Mouse (Mus musculus): ENCODE results near the gene Rpl36. TPM values are rescaled to one million over a fixed set of nuclear protein-coding genes. Genes with fewer than 3 reads are reported as not detected.
A peak's percentile ranks its signal among the peaks of the same experiment; 100 is the strongest.

Rpl36 gene
- polyA plus RNA-seq, 1 experiment from 2014 or later, result 1,422 TPM

GRCm38 (mm10) chr17:56604422-56604821 is 8.8 kb upstream of the Rpl36 start:
- no peak for ATAC-seq
- Histone ChIP-seq H3K9me3 (ENCODE audit: control insufficient read depth) (no peaks in the 10 kb centered on the region), H3K27ac (ENCODE audit: low read depth, low read length) (no peak overlapping the region), H3K27me3 (replicated peaks; ENCODE audit: control insufficient read depth, insufficient read depth, low read length) (no peaks in the 10 kb centered on the region), H3K36me3 (ENCODE audit: control insufficient read depth, insufficient read depth) (peaks cover 82% of the 10 kb centered on the region), H3K4me3 (ENCODE audit: low read depth, low read length) (no peak overlapping the region), H3K9ac (ENCODE audit: low read depth, low read length) (no peak overlapping the region), H3K4me1 (replicated peaks; ENCODE audit: control insufficient read depth, insufficient read depth, low read length) (no peaks in the 10 kb centered on the region), H3K4me2 (replicated peaks; ENCODE audit: low read depth) (no peak overlapping the region)
- no peak for TF ChIP-seq CTCF (IDR thresholded peaks at IDR 0.05; ENCODE audit: low read depth)
- 89% methylated on average over 3 of the region's 3 CpGs for WGBS

GRCm38 (mm10) chr17:56605431-56605830 is 7.8 kb upstream of the Rpl36 start:
- peaks cover 72% of the 10 kb centered on the region for H3K36me3 ChIP-seq (ENCODE audit: control insufficient read depth, insufficient read depth)
- 82% methylated on average over 9 of the region's 9 CpGs for WGBS

GRCm38 (mm10) chr17:56607521-56608062 is 5.6 kb upstream of the Rpl36 start:
- Histone ChIP-seq H3K27me3 (replicated peaks; ENCODE audit: control insufficient read depth, insufficient read depth, low read length) (no peaks in the 10 kb centered on the region), H3K9me3 (ENCODE audit: control insufficient read depth) (no peaks in the 10 kb centered on the region), H3K4me2 (replicated peaks; ENCODE audit: low read depth) (no peak overlapping the region), H3K36me3 (ENCODE audit: control insufficient read depth, insufficient read depth) (peaks cover 50% of the 10 kb centered on the region), H3K9ac (ENCODE audit: low read depth, low read length) (no peak overlapping the region), H3K27ac (ENCODE audit: low read depth, low read length) (no peak overlapping the region), H3K4me1 (replicated peaks; ENCODE audit: control insufficient read depth, insufficient read depth, low read length) (0 out of 2 replicates have a peak, but pooled peaks cover 4% of the 10 kb centered on the region), H3K4me3 (ENCODE audit: low read depth, low read length) (no peak overlapping the region)
- WGBS, result 68% methylated on average over 3 of the region's 3 CpGs
- no peak for ATAC-seq
- TF ChIP-seq CTCF (IDR thresholded peaks at IDR 0.05; ENCODE audit: low read depth), result no peak

More at GRCm38 (mm10) chr17:56605431-56605830, 7.8 kb upstream of the Rpl36 start:
- 0 out of 2 replicates have a peak, but pooled peaks have one; percentile 3 for TF ChIP-seq CTCF (IDR thresholded peaks at IDR 0.05; ENCODE audit: low read depth)
- H3K4me3 ChIP-seq (ENCODE audit: low read depth, low read length), result no peak overlapping the region
- no peak overlapping the region for H3K27ac ChIP-seq (ENCODE audit: low read depth, low read length)
- H3K4me2 ChIP-seq (replicated peaks; ENCODE audit: low read depth), result no peak overlapping the region
- no peaks in the 10 kb centered on the region for H3K9me3 ChIP-seq (ENCODE audit: control insufficient read depth)
- no peak for ATAC-seq
- no peaks in the 10 kb centered on the region for H3K27me3 ChIP-seq (replicated peaks; ENCODE audit: control insufficient read depth, insufficient read depth, low read length)
- 0 out of 2 replicates have a peak, but pooled peaks cover 3% of the 10 kb centered on the region for H3K4me1 ChIP-seq (replicated peaks; ENCODE audit: control insufficient read depth, insufficient read depth, low read length)
- H3K9ac ChIP-seq (ENCODE audit: low read depth, low read length), result no peak overlapping the region

DNA sequence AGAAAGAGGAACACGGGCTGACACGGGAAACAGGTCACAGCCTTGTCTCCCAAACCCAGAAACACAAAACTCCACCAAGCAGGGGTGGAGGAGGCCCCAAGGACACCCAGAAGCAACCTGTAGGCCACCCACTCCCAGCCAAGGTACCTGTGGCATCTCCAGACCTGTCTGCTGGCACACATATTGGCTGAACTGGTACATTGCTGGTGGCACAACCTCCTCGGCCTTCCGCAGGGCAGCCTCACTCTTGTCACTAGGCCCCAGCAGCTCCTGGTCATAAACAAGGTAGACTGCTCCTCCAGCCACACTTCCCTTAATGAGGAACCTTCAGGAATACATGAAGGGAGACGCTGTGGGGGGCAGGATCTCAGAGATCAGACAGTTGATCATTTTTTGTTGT is 4.5 kb upstream of the Rpl36 start:
- Histone ChIP-seq H3K4me1 (replicated peaks; ENCODE audit: control insufficient read depth, insufficient read depth, low read length) (0 out of 2 replicates have a peak, but pooled peaks cover 4% of the 10 kb centered on the region), H3K9me3 (ENCODE audit: control insufficient read depth) (no peaks in the 10 kb centered on the region), H3K9ac (ENCODE audit: low read depth, low read length) (peak overlapping the region; percentile 63), H3K27ac (ENCODE audit: low read depth, low read length) (peak overlapping the region; percentile 60), H3K4me3 (ENCODE audit: low read depth, low read length) (peak overlapping the region; percentile 50), H3K27me3 (replicated peaks; ENCODE audit: control insufficient read depth, insufficient read depth, low read length) (no peaks in the 10 kb centered on the region), H3K36me3 (ENCODE audit: control insufficient read depth, insufficient read depth) (peaks cover 39% of the 10 kb centered on the region), H3K4me2 (replicated peaks; ENCODE audit: low read depth) (peak overlapping the region; percentile 83)
- ATAC-seq, result no peak
- TF ChIP-seq CTCF (IDR thresholded peaks at IDR 0.05; ENCODE audit: low read depth), result no peak
- 26% methylated on average over 5 of the region's 5 CpGs for WGBS

GRCm38 (mm10) chr17:56609452-56610171 is 3.6 kb upstream of the Rpl36 start, which contains the start of gene 2410015M20Rik:
Gene 2410015M20Rik, minus strand, starts transcription at chr17:56609771.
- WGBS, result under 1% methylated on average over 44 of the region's 44 CpGs
- ATAC-seq, result peak; percentile 84
- H3K27me3 ChIP-seq (replicated peaks; ENCODE audit: control insufficient read depth, insufficient read depth, low read length), result no peaks in the 10 kb centered on the region
- H3K4me2 ChIP-seq (replicated peaks; ENCODE audit: low read depth), result peak within 1 kb of the TSS; percentile 83
- peaks cover 4% of the 10 kb centered on the region; the same call in 1 of the 2 replicates for H3K4me1 ChIP-seq (replicated peaks; ENCODE audit: control insufficient read depth, insufficient read depth, low read length)
- peak within 1 kb of the TSS; percentile 50 for H3K4me3 ChIP-seq (ENCODE audit: low read depth, low read length)
- no peaks in the 10 kb centered on the region for H3K9me3 ChIP-seq (ENCODE audit: control insufficient read depth)
- H3K27ac ChIP-seq (ENCODE audit: low read depth, low read length), result peak within 1 kb of the TSS; percentile 60
- peak within 1 kb of the TSS; percentile 63 for H3K9ac ChIP-seq (ENCODE audit: low read depth, low read length)
- peaks cover 32% of the 10 kb centered on the region for H3K36me3 ChIP-seq (ENCODE audit: control insufficient read depth, insufficient read depth)
- peak; percentile 86 for TF ChIP-seq CTCF (IDR thresholded peaks at IDR 0.05; ENCODE audit: low read depth)

- Histone ChIP-seq H3K36me3 (ENCODE audit: control insufficient read depth, insufficient read depth) (peaks cover 32% of the 10 kb centered on the region), H3K4me3 (ENCODE audit: low read depth, low read length) (no peak overlapping the region), H3K27me3 (replicated peaks; ENCODE audit: control insufficient read depth, insufficient read depth, low read length) (no peaks in the 10 kb centered on the region), H3K4me1 (replicated peaks; ENCODE audit: control insufficient read depth, insufficient read depth, low read length) (peaks cover 7% of the 10 kb centered on the region; the same call in 1 of the 2 replicates), H3K9ac (ENCODE audit: low read depth, low read length) (no peak overlapping the region), H3K27ac (ENCODE audit: low read depth, low read length) (0 out of 2 replicates have a peak overlapping the region, but pooled peaks have one; percentile 35), H3K9me3 (ENCODE audit: control insufficient read depth) (no peaks in the 10 kb centered on the region), H3K4me2 (replicated peaks; ENCODE audit: low read depth) (no peak overlapping the region)
- WGBS, result 65% methylated on average over 2 of the region's 2 CpGs
- no peak for ATAC-seq
- TF ChIP-seq CTCF (IDR thresholded peaks at IDR 0.05; ENCODE audit: low read depth), result no peak
Measured at GRCm38 (mm10) chr17:56611323-56611722, 1.9 kb upstream of the Rpl36 start.
